1 mouse cellular context compared by ENCODE assay signal in the genomic region with DNA sequence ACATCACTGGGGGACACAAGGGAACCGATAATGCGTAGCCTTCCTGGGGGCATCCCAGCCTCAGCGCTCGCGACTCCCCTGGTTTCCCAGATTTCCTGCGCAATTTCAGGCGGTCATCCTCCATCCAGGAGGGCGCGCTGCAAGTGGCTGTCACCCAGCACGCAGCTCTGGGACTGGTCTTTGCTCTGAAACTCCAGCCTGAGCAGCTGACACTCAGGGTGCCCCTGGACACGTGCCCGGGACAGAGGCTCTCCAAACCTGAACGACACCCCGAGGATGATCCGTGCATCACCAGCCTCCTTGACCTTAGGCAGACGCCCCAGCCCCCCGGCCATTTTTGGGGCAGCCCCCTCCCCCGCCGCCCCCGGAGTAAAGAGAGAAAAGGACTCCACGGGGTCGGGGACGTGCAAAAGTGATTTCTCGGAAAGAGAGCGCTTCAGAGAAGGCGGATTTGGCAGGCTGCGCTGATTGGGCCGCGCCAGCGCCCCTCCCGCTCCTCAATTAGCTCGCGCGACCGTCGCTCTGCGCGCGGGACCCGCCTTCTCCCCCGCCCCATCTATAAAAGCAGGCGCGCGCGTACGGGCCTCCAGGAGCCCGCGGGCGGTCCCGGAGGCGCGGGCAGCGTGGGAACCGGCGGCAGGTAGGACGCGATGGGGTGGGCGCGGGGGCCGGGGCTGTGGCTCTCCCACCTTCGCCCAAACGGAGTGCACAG.
TF ChIP-seq lines count a peak whose summit lies in the region.

A gene (plus strand): TSS at position 589 of the 712 bp plus-strand sequence.

TF ChIP-seq in CH12.LX, 34 proteins besides CTCF, POLR2A, EP300 and RAD21 (continued from another document):
- TF ChIP-seq CHD2 (IDR thresholded peaks at IDR 0.05; ENCODE audit: low read length) (peak; percentile 89), MXI1 (IDR thresholded peaks at IDR 0.05; ENCODE audit: low read depth, low read length) (peak; percentile 54; the same call in 1 of the 2 replicates), TBP (conservative IDR thresholded peaks at IDR 0.05; ENCODE audit: low read depth, low read length) (peak; percentile 88), PAX5 (IDR thresholded peaks at IDR 0.05; ENCODE audit: low read length) (no peak), MAZ (IDR thresholded peaks at IDR 0.05; ENCODE audit: low read depth, low read length) (no peak), CHD1 (IDR thresholded peaks at IDR 0.05; ENCODE audit: low read depth, low read length) (no peak), RCOR1 (conservative IDR thresholded peaks at IDR 0.05; ENCODE audit: low read depth, low read length) (no peak), MAFK (IDR thresholded peaks at IDR 0.05; ENCODE audit: insufficient replicate concordance, low read length) (no peak), GABPA (IDR thresholded peaks at IDR 0.05; ENCODE audit: insufficient replicate concordance, low read depth, low read length) (no peak), ZMIZ1 (IDR thresholded peaks at IDR 0.05; ENCODE audit: low read depth, low read length) (peak; percentile 90), ETS1 (conservative IDR thresholded peaks at IDR 0.05; ENCODE audit: low read depth, low read length) (no peak), NRF1 (IDR thresholded peaks at IDR 0.05; ENCODE audit: low read depth, low read length) (peak; percentile 54), MEF2A (IDR thresholded peaks at IDR 0.05; ENCODE audit: borderline replicate concordance, low read depth, low read length) (no peak), MYC (IDR thresholded peaks at IDR 0.05; ENCODE audit: low read depth, low read length) (no peak), USF2 (conservative IDR thresholded peaks at IDR 0.05; ENCODE audit: low read depth, low read length) (no peak), USF1 (IDR thresholded peaks at IDR 0.05; ENCODE audit: low read depth, low read length) (no peak; the same call in 1 of the 2 replicates), JUND (conservative IDR thresholded peaks at IDR 0.05; ENCODE audit: low read depth, low read length) (no peak), ZC3H11A (IDR thresholded peaks at IDR 0.05; ENCODE audit: low read depth, low read length) (no peak), UBTF (IDR thresholded peaks at IDR 0.05; ENCODE audit: low read depth, low read length) (no peak), ZNF384 (IDR thresholded peaks at IDR 0.05; ENCODE audit: low read depth, low read length) (no peak), ELF1 (IDR thresholded peaks at IDR 0.05; ENCODE audit: low read depth, low read length) (no peak), ZKSCAN1 (IDR thresholded peaks at IDR 0.05; ENCODE audit: borderline replicate concordance, low read depth, low read length) (no peak)
